Mouse (Mus musculus): ENCODE measurements around the gene Otx2.

DNA sequence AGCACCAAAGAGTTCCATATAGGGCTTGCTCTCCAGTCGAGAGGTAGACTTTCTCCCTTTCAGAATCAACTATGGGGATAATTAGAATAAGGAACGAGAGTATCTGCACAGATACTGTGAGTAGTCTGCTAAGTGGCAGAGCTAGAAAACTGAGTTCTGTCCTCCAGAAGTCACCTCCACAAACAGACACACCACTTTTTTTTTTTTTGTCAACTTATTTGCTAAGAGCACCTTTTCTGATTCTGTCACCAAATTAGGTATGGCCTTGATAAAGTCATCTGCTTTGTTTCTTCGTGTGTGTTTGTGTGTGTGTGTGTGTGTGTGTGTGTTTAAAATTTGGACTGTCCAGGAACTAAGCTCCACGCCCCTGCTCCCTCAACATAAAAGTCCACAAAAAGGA, 13.0 kb downstream of the Otx2 start:
- TF ChIP-seq GATA1 (IDR thresholded peaks at IDR 0.05; ENCODE audit: low read length) (no peak), TAL1 (IDR thresholded peaks at IDR 0.05; ENCODE audit: low read length) (no peak)

All from erythroblast, embryonic 14.5 days (primary cell).